Mouse (Mus musculus) T-cell, adult 66 days (primary cell): ENCODE results near the gene Scgb2b17. TPM values are rescaled to one million over a fixed set of nuclear protein-coding genes. Genes with fewer than 3 reads are reported as not detected.

Experiments
- total RNA-seq, 2 experiments: library from RNA; stranded (reverse); gene quantifications; 3 replicates in 1 of 2; 4 replicates in 1 of 2; pipeline ENCODE4 v1.2.4; 2023

The Scgb2b17 gene
- not detected for total RNA-seq

GRCm38 (mm10) chr7:33056461-33056860 is at the start of gene Scgb2b17:
Gene Scgb2b17 (minus strand): TSS chr7:33056561.

GRCm38 (mm10) chr7:33063149-33063548 is 6.8 kb upstream of the Scgb2b17 start, which contains the start of gene Scgb1b17:
Gene Scgb1b17 (plus strand): TSS chr7:33063449.

Other genes starting within 250 kb of the Scgb2b17 start
- not detected for gene Scgb2b15, start 226.9 kb downstream of the Scgb2b17 start, total RNA-seq
- gene Scgb1b15, start 220.0 kb downstream of the Scgb2b17 start, total RNA-seq = not detected
- not detected for gene Scgb1b17, start 6.9 kb upstream of the Scgb2b17 start, total RNA-seq
- gene Scgb2b18, start 117.3 kb upstream of the Scgb2b17 start, total RNA-seq = not detected
- gene Scgb1b18, start 129.0 kb upstream of the Scgb2b17 start, total RNA-seq = not detected
- not detected for gene Scgb2b19, start 223.8 kb upstream of the Scgb2b17 start, total RNA-seq
- not detected for gene Scgb1b19, start 230.7 kb upstream of the Scgb2b17 start, total RNA-seq